Mouse (Mus musculus) hindbrain, postnatal 0 days (tissue): ENCODE measurements at regions not wholly inside any gene's neighbourhood (a gene's known extent, or its start where the extent isn't known, plus 50 kb on each side); places are given as distances from the start of the nearest gene placed in this dataset.

Experiments used
- ATAC-seq: fragments of 200-750 bp; cut with Nextera tagmentation; 2 replicates; pipeline ENCODE4 v1.8.0; 2017; ENCODE audit warnings: mild to moderate bottlenecking, moderate TSS enrichment, moderate library complexity
- DNase-seq: peaks from one replicate; pipeline ENCODE4 v3.0.0-alpha.2; 2015; ENCODE audit warnings: low spot score
- H3K27ac ChIP-seq: fragments of 300-500 bp; sonication (generic); 2 replicates; pipeline ENCODE4 v1.5.1; 2014; ENCODE audit warnings: mild to moderate bottlenecking
- H3K27me3 ChIP-seq: fragments of 300-500 bp; sonication (generic); 2 replicates; pipeline ENCODE4 v1.6.1; 2014; ENCODE audit warnings: low read length, mixed read lengths; ENCODE audit not compliant: insufficient read depth
- H3K36me3 ChIP-seq: fragments of 300-500 bp; sonication (generic); 2 replicates; pipeline ENCODE4 v1.6.1; 2014; ENCODE audit warnings: low read length, mixed read lengths; ENCODE audit not compliant: insufficient read depth
- H3K4me1 ChIP-seq: fragments of 300-500 bp; sonication (generic); 2 replicates; pipeline ENCODE4 v1.6.1; 2014; ENCODE audit warnings: antibody characterized with exemption, low read length, mixed read lengths; ENCODE audit not compliant: insufficient read depth
- H3K4me2 ChIP-seq: fragments of 300-500 bp; sonication (generic); 2 replicates; pipeline ENCODE4 v1.6.1; 2014; ENCODE audit warnings: low read depth, mild to moderate bottlenecking, low read length, moderate library complexity, mixed read lengths
- H3K4me3 ChIP-seq: fragments of 300-500 bp; sonication (generic); 2 replicates; pipeline ENCODE4 v1.5.1; 2014; ENCODE audit warnings: low read length
- H3K9ac ChIP-seq: fragments of 300-500 bp; sonication (generic); replicated peaks from 2 replicates; pipeline ENCODE4 v1.6.1; 2014; ENCODE audit warnings: mild to moderate bottlenecking, low read length, moderate library complexity, mixed read lengths
- H3K9me3 ChIP-seq: fragments of 300-500 bp; sonication (generic); 2 replicates; pipeline ENCODE4 v1.6.1; 2016; ENCODE audit warnings: low read length, mixed read lengths
- CTCF ChIP-seq: IDR thresholded peaks from 2 replicates; pipeline ENCODE4 v1.5.1; 2016; ENCODE audit warnings: antibody characterized with exemption, control low read depth, low read depth
- WGBS: fragments of 180-500 bp; shearing (Covaris S2); extraction: QIAGEN DNeasy Blood & Tissue Kit; methylation state at CpG from one replicate; pipeline ENCODE4 v1.1.7; 2014; 5-methylcytosine and 5-hydroxymethylcytosine counted together

DNA sequence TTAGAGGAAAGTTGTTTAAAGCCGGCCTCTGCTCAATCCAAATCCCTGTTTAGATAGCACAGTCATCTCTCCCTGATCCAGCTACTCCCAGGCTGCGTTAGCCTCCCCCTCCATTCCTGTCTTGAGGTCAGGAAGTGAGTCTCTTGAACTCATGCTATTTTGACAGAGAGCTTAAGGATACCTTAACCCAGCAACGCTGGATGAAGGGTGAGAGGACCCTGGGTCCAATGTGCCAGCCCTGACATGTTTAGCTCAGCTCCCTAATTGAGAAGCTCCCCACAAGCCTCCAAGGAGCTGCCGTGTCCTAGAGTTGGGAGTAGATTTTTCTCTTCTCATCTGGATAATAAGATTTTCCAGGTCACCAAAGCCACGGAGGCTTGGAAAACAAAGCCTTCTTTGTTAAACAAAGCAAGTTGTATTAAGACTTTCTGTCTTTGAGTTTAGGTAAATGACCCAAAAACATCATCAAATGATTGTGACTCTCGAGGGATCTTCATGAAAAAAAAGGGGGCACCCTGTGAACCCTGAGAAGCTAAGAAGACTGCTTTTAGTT is 355.2 kb upstream of the Gli3 start:
- WGBS: 14% methylated on average over 6 of the region's 6 CpGs
- ATAC-seq (no peak), DNase-seq (no peak)
- Histone ChIP-seq H3K27ac (no peak overlapping the region), H3K9ac (no peak overlapping the region), H3K27me3 (no peaks in the 10 kb centered on the region), H3K4me3 (no peak overlapping the region), H3K4me2 (no peak overlapping the region), H3K4me1 (peaks cover 5% of the 10 kb centered on the region; the same call in 1 of the 2 replicates), H3K9me3 (no peaks in the 10 kb centered on the region; the same call in 1 of the 2 replicates), H3K36me3 (no peaks in the 10 kb centered on the region)
- no peak for TF ChIP-seq CTCF

- DNase-seq: peak; percentile 76
- 35% methylated on average over 7 of the region's 7 CpGs for WGBS
Observed at GRCm38 (mm10) chr13:15113383-15113782, 349.7 kb upstream of the Gli3 start.

GRCm38 (mm10) chr13:15130249-15130648 is 332.8 kb upstream of the Gli3 start:
- no peak overlapping the region for H3K4me2 ChIP-seq
- no peak overlapping the region for H3K4me3 ChIP-seq
- H3K27me3 ChIP-seq: no peaks in the 10 kb centered on the region
- no peak for TF ChIP-seq CTCF
- WGBS: 76% methylated on average over 2 of the region's 2 CpGs
- no peak overlapping the region for H3K9ac ChIP-seq
- no peak overlapping the region for H3K27ac ChIP-seq
- no peaks in the 10 kb centered on the region for H3K36me3 ChIP-seq
- no peaks in the 10 kb centered on the region for H3K4me1 ChIP-seq
- no peak for ATAC-seq
- peak; percentile 18 for DNase-seq
- H3K9me3 ChIP-seq: no peaks in the 10 kb centered on the region

More at GRCm38 (mm10) chr13:15113383-15113782, 349.7 kb upstream of the Gli3 start:
- no peak overlapping the region for H3K27ac ChIP-seq
- no peak overlapping the region for H3K4me3 ChIP-seq
- no peaks in the 10 kb centered on the region for H3K9me3 ChIP-seq
- no peaks in the 10 kb centered on the region for H3K4me1 ChIP-seq
- peak; percentile 88 for ATAC-seq
- no peaks in the 10 kb centered on the region for H3K36me3 ChIP-seq
- no peak overlapping the region for H3K9ac ChIP-seq
- no peak for TF ChIP-seq CTCF
- H3K27me3 ChIP-seq: no peaks in the 10 kb centered on the region
- 0 out of 2 replicates have a peak overlapping the region, but pooled peaks have one; percentile 21 for H3K4me2 ChIP-seq

GRCm38 (mm10) chr13:15146167-15146566 is 316.9 kb upstream of the Gli3 start:
- Histone ChIP-seq H3K4me3 (no peak overlapping the region), H3K4me2 (no peak overlapping the region), H3K9me3 (no peaks in the 10 kb centered on the region), H3K27ac (no peak overlapping the region), H3K36me3 (no peaks in the 10 kb centered on the region), H3K9ac (no peak overlapping the region), H3K4me1 (no peaks in the 10 kb centered on the region), H3K27me3 (no peaks in the 10 kb centered on the region)
- no peak for ATAC-seq
- whole genome bisulfite sequencing: 64% methylated on average over 6 of the region's 6 CpGs
- no peak for TF ChIP-seq CTCF
- DNase-seq: no peak

DNA sequence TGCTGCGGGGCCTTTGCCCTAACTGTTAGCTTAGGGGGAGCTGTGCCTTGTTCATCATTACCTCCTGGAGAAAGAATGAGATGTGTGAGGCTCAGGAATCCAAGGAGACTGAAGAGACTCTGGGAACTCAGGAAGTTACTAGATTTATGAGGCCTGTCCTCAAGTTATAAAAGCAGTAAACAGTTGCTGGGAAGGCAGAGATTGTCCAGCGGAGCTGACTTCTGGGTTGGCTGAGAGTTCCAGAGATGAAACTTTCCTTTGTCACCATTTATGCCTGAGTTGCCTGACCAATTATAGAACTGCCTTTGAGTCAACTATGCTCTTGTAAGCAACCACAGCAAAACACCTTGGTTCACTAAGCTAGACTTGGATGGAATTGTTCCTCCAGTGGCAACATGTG is 282.1 kb upstream of the Gli3 start:
- H3K27me3 ChIP-seq: no peaks in the 10 kb centered on the region
- WGBS: 71% methylated on average over 2 of the region's 2 CpGs

DNA sequence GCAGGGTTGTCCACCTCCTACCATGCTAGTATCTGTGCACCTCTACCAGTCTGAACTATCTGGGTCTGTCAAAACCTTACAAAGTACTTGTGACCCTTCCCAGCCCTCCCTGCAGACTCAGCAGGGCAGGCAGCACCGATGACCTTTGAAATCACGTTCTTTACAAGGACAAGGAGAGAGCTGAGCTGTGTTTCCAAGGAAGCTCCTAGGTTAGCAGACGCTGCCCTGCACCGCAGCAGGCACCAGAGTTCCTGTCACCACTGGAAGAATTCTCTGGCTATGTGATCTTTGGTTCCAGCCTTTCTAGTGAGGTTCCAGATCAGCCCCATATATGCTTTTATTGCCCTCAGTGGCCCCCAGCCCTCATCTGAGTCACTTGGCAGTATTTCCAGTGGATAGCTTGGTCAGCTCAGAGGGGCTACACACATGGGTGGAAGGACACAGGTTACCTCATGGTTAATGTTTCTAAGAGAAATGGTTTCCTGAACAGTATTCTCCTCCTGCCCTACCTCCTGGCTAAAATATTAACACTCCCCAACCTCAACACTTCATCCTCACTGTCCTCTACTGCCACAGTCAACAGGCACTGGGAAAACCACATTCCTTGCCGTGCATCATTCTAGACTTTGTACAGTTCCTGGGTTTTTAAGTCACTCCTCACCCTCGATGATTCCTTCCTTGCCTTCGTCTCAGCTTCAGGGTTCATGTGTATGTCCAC is 251.2 kb upstream of the Gli3 start:
- no peak for ATAC-seq
- H3K4me3 ChIP-seq: no peak overlapping the region
- WGBS: 84% methylated on average over 7 of the region's 7 CpGs

More for the DNA sequence above, 282.1 kb upstream of the Gli3 start:
- Histone ChIP-seq H3K9me3 (no peaks in the 10 kb centered on the region), H3K9ac (no peak overlapping the region), H3K4me3 (no peak overlapping the region), H3K27ac (no peak overlapping the region), H3K4me2 (no peak overlapping the region), H3K36me3 (no peaks in the 10 kb centered on the region), H3K4me1 (no peaks in the 10 kb centered on the region)
- no peak for ATAC-seq
- TF ChIP-seq CTCF: no peak
- DNase-seq: no peak

GRCm38 (mm10) chr13:15212353-15212850 is 250.6 kb upstream of the Gli3 start:
- TF ChIP-seq CTCF: no peak
- no peak overlapping the region for H3K4me3 ChIP-seq
- no peaks in the 10 kb centered on the region for H3K9me3 ChIP-seq
- no peak overlapping the region for H3K4me2 ChIP-seq
- H3K27ac ChIP-seq: no peak overlapping the region
- H3K9ac ChIP-seq: no peak overlapping the region
- DNase-seq (peak; percentile 62), ATAC-seq (peak; percentile 58; the same call in 1 of the 2 replicates)
- H3K36me3 ChIP-seq: no peaks in the 10 kb centered on the region
- no peaks in the 10 kb centered on the region for H3K27me3 ChIP-seq
- no peaks in the 10 kb centered on the region for H3K4me1 ChIP-seq
- 51% methylated on average over 5 of the region's 5 CpGs for WGBS

More for the DNA sequence above, 251.2 kb upstream of the Gli3 start:
- H3K36me3 ChIP-seq: no peaks in the 10 kb centered on the region
- no peaks in the 10 kb centered on the region for H3K9me3 ChIP-seq
- no peak overlapping the region for H3K27ac ChIP-seq
- H3K4me1 ChIP-seq: no peaks in the 10 kb centered on the region
- no peaks in the 10 kb centered on the region for H3K27me3 ChIP-seq
- no peak overlapping the region for H3K9ac ChIP-seq
- TF ChIP-seq CTCF: no peak
- no peak for DNase-seq
- H3K4me2 ChIP-seq: no peak overlapping the region
